Mouse (Mus musculus): ENCODE measurements around the gene Hist1h2ab. TPM values are rescaled to one million over a fixed set of nuclear protein-coding genes. Genes with fewer than 3 reads are reported as not detected.
"Not testable (repeated sequence)": the region's sequence is repeated elsewhere in the genome, so short reads cannot be mapped to it uniquely, and the experiment has no call there.

Hist1h2ab gene
- total RNA-seq (2021), result 10 to 100 TPM; 67.6 to 81.2 TPM
- long read RNA-seq, experiment 1, result 0 reads
- long read RNA-seq, experiment 2, result 0 reads

DNA sequence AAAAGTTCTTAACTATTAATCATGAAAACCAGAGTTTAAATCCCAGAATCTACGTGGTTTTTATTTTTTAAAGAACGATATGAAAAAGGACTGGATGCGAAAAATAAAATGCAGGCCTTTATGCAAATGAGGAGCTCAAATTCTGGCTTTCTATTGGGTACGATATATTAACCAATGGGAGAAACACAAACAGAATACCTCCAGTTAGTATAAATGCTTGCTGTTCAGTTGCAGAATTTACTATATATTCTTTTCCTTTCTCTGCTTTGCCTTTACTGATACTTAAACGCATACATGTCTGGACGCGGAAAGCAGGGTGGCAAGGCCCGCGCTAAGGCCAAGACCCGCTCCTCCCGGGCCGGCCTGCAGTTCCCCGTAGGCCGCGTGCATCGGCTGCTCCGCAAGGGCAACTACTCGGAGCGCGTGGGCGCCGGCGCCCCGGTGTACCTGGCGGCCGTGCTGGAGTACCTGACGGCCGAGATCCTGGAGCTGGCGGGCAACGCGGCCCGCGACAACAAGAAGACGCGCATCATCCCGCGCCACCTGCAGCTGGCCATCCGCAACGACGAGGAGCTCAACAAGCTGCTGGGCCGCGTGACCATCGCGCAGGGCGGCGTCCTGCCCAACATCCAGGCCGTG, at the start of gene Hist1h2ab:
Gene Hist1h2ab, plus strand, starts transcription at position 288 of the 639 bp plus-strand sequence.
- DNase-seq; intact Hi-C loops (cut with DNase I; ENCODE audit: low total_unique reads): not testable (repeated sequence)

DNA sequence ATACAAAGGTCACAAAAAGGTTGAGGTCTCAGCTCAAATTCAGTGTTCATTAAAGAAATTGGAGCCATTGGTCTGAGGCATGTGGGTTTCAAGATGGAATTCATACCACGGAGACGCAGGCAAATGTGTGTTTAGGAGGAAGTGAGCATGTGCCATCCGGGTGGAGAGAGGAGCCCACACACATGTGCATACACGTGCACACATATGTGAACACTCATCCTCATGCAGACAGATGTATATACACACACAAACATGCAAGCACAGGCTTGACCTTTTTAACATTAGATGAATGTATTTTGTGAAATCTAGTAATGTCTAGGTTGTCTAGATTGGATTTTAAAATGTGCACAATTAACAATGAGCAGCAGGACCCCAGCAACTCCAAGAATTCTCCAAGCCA, 48.7 kb upstream of the Hist1h2ab start:
- intact Hi-C loops (cut with DNase I; ENCODE audit: low total_unique reads), result no loop called here

DNA sequence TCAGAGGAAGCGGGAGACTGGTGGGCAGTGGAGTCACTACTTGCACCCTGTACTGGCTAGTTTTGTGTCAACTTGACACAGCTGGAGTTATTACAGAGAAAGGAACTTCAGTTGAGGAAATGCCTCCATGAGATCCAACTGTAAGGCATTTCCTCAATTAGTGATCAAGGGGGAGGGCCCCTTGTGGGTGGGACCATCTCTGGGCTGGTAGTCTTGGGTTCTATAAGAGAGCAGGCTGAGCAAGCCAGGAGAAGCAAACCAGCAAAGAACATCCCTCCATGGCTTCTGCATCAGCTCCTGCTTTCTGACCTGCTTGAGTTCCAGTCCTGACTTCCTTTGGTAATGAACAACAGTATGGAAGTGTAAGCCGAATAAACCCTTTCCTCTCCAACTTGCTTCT, 48.1 kb upstream of the Hist1h2ab start:
- DNase-seq; intact Hi-C loops (cut with DNase I; ENCODE audit: low total_unique reads): not testable (repeated sequence)

More for the DNA sequence above, 48.7 kb upstream of the Hist1h2ab start:
- no peak for DNase-seq

DNA sequence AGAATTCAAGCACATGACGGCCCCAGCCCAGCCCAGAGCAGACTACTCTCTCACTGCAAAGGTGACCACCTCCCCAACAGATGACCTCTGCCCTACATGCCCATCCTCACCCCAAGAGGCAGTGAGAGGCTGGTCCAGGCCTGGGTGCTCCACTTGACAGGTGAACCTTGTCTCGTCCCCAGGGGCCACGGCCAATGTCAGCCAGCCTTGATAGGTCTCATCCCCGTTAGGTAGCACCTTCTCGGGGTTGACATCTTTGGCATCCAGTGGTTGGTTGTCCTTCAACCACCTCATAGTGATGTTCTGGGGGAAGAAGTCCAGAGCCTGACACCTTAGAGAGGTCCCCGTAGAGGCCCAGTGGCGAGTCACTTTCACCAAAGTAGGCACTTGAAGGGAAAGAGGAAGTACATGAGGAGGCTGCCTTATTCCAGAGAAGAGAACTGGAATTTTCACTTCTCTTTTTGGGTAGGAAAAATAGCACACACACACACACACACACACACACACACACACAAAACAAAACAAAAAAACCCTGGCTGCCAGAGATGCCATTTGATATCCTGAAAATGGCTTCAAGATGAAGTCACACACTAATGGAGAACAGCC, 45.1 kb upstream of the Hist1h2ab start:
- intact Hi-C loops (cut with DNase I; ENCODE audit: low total_unique reads), result no loop called here
- no peak for DNase-seq

DNA sequence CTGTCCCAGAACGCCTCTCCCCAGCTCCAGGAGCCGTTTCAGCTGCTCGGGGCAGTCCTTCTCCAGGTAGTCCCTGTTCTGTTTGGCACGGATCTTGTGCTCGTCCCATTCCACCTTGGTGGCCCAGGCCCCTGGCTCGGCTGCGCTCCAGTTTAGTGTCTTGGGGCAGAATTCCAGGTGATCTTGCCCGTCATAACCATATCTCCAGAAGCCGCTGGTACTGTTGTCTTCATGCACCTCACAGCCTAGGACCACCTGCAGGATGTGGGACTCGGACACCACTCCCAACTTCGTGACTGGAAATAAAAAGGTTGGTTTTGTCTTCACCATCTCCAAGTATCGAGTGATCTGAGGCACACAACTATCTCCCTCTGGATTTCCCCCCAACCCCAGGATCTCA, 44.2 kb upstream of the Hist1h2ab start:
- no peak for DNase-seq
- intact Hi-C loops (cut with DNase I; ENCODE audit: low total_unique reads), result no loop called here

DNA sequence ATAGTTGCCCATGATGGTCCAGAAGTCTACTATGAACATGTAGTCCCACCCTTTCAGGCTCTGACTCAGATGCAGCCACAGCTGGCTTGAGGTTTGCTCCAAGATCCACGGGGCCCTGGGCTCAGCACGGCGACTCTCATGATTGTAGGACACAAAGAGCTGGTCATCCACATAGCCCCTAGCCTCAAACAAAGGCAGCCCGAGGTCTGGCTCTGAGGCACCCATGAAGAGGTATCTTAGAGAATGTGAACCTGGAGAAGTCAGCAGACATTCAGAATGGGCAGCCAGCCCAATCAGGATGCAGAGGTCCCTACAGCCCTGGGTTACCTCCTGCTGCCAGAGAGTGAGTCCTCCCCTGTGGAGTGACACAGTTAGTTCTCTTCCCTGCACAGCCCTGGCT, 42.9 kb upstream of the Hist1h2ab start:
- intact Hi-C loops (cut with DNase I; ENCODE audit: low total_unique reads), result no loop called here
- DNase-seq, result no peak

DNA sequence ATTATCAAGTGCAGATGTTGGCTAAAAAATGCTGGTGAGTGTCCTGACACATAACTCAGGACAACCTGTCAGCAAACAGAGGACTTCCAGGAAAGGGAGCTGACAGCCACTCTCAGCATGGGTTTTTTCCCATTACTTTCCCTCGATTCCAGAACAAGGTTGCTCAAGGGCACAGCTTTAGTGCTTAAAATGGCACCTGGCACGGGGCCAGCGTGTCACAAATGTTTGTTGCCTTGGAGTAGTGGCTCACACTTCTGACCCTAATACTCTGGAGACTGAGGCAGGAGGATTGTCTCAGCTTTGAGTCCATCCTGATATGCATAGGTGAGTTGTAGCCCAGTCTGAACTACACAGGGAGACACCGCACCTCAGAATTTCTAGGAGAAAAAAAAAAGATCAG, 42.3 kb upstream of the Hist1h2ab start:
- no peak for DNase-seq
- intact Hi-C loops (cut with DNase I; ENCODE audit: low total_unique reads), result no loop called here

DNA sequence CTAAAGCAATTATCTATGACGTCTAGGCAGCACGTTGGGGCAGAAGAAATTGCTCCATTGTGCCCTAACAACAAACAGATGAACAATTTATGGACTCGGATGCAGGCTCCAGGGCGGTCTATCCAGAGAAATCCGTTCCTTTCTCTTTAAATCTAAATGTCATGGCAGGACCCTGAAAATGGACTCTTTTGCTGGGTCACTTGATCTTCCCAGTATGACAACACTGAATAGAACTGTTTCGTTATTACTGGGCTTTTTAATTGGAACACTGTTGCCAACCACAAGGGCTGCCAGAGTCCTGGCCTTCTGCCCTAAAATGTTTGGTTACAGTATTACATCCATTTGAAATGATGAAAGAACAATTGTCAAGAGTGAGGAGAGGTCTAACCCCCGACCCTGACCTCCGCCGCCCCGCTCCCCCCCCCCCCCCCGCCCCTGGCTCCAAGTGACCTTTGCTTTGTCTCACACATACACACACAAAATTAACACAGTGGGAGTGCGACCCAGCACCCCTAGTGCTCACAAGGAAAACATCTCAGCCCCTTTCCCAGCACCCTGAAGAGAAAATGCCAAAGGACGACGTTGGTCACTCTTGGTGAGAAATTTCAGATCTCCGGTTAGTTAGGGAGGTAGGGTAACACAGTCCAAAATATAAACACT, 41.1 kb upstream of the Hist1h2ab start:
- no peak for DNase-seq
- intact Hi-C loops (cut with DNase I; ENCODE audit: low total_unique reads), result no loop called here

DNA sequence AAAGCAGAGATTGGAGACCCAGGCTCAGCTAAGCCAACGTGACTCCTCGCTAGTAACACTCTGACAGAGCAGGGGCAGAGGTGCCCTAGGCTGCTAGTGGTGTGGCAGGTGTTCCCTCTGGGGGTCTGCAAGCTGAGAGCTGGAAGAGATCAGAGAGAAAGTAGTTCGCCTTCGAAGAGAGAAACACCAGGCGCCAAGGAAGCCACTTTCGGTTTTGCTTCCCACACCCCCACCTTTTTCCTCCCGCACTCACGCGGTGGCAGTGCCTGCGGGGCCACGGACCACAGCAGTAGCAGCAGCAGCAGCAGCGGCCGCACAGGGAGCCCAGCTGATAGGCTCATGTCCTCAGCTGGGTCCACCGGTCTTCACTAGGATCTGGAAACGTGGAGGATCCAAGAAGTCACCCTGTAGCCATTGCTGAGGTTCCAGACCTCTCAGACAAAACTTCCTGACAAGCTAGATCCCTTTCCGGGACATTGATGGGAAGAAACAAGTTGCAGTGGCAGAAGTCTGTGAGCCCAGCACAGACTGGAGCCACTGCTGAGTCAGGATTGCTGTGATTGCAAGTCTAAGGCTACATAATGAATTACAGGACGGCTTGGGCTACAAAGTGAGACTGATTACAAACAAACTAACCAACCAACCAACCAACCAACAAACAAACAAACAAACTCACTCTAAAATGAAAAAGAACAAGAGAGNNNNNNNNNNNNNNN, 40.4 kb upstream of the Hist1h2ab start, which contains the start of gene Hfe:
Gene Hfe, minus strand, starts transcription at position 481 of the 716 bp plus-strand sequence.
- peak; percentile 43 for DNase-seq
- intact Hi-C loops (cut with DNase I; ENCODE audit: low total_unique reads), result no loop called here

DNA sequence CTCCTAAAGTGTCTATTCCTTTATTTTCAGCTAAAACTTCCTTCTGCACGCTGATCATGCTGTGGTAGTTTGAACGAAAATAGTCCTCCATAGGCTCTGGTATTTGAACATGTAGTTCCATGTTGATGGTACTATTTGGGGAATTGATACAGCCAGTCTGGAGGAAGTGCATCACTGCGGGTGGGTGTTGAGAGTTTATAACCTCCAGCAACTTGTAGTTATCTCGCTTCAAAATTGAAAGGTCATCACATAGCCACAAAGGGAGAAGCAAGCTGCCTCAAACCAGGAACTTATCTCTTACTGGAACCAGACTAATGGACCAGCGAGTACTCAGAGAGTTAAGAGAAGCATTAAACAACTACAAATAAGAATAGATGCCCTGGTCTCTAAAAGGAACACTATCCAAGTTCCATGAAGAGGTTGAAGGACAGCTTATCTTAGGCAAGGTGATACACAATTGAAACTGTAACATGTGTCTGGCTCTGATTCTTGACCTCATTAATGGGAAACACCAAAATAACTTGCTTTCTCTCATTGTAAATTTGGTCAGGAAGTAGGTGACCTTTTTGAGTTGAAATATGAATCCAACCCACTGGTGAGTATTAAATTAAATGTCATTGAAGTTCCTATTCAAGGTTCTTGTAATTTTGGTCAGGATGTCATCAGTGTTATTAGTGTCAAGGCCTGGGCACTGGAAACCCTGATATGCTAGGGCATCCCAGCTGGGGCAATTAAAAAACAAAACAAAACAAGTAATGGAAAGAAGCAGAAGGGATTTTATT, 34.5 kb upstream of the Hist1h2ab start:
- DNase-seq, result no peak
- intact Hi-C loops (cut with DNase I; ENCODE audit: low total_unique reads), result no loop called here

DNA sequence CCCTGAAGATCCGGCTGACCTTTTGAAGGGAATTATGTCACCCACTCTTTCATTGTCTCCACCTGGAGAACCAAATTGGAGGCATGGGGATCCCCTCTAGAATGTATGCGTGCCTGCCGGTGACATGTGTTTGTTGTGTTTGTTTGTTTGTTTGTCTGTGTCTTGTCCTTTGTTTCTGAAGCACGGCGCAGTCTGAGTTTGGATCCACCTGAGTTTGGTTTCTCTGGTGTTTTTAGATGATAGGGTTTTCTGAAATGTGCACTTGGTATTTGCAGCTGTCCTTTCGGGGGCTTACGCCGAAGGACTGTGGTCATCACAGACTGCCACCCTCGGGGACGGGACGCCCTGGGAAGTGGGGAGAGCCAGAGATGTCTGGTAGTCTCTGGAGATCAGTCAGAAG, 33.8 kb upstream of the Hist1h2ab start:
- intact Hi-C loops (cut with DNase I; ENCODE audit: low total_unique reads), result no loop called here
- DNase-seq, result no peak

DNA sequence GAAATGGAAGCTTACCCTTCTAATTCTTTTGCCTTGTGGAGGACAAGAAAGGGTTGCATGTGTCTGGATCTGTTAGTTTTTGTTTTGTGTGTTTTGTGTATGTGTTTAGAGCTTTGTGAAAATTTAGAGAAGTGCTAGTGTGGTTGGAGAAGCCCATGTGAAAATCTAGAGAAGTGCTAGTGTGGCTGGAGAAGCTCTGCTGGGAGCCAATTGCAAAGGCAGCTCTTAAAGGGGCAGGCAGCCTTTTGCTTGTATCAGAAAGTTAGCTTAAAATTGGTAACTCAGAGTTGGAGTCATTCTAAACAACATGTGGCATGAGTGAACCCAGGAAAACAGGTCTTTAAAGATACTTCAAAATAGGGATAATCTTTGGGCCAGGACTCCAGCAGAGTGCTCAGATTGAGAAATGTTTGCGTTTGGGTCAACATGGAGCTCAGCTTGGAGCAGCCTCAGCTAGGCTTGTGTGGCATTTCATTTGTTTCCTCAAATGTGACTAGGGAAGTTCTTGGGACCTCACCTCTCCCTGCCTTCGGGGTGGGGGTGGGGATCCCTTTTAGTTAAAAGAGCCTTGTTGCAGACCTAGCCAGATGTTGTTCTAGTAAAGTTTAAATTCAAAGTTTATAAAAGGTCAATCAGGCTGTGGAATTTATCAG, 33.2 kb upstream of the Hist1h2ab start:
- intact Hi-C loops (cut with DNase I; ENCODE audit: low total_unique reads), result not testable (repeated sequence)

DNA sequence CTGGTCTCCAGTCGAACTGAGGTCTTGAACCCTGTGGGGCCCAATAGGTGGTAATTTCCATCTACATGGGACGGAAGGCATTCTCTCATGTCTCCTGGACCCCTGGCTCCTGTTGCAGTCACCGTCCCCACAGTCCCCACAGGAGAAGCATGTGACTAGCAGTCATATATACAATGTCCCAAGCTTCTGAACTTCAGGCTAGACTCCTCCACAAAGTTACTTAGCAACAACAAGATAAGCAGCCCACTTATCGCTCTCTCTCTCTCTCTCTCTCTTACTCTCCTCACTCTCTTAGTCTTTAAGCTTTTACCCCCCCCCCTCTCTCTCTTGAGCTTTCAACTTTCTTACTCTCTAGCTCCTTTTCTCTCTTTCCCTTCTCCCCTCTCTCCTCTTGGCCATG, 26.7 kb upstream of the Hist1h2ab start:
- no peak for DNase-seq
- intact Hi-C loops (cut with DNase I; ENCODE audit: low total_unique reads), result no loop called here

More for the DNA sequence above, 33.2 kb upstream of the Hist1h2ab start:
- DNase-seq, result not testable (repeated sequence)

DNA sequence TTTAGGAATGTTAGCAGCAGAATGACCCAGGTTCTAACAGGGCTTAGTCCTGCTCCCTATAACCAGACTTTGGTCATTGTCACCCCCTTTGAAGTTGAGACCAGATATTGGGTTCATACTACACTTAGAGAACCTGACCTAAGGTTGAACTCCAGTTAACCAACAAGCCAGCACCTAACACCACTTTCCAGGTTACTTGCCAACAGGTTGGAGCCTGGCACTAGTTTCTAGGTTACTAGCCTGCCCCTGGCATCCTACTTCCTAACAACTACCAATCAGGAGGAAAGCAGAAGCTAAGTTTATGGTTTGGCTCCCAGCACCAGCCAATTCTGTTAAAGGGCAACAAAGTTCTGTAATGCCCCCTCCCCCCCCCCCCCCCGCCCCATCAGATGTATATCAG, 25.7 kb upstream of the Hist1h2ab start:
- intact Hi-C loops (cut with DNase I; ENCODE audit: low total_unique reads), result no loop called here
- DNase-seq, result no peak

DNA sequence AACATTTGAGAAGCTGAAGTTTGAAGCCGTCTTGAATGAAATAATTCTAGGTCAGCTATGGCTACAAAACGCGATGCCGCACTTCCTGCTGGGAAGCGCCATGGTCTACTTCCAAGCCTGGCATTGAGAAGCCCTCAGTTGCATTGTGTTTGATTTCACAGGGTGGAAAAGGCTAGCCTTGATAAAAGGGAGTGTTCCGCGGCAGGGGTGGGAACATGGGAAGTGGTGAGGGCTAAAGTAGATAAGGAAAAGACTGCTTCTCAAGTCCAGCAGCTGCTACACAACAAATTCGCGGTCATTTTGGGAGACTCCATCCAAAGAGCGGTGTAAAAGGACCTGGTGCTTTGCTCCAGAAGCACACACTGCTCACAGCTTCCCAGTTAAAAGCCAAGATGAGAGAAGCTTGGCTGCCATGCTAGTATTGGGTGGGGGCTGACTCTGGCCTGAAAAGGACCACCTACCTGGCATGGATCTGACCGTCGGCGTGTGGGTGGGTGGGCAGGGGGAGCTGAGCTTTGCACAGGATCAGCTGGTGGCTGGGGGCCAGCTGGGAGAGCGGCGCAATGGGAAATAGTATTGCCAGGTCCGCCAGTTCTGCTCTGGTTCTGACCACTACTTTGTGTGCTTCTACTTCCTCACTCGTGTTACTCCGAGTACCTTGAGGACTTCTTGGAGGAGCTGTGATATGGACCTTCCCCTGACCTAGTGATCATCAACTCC, 22.3 kb upstream of the Hist1h2ab start:
- intact Hi-C loops (cut with DNase I; ENCODE audit: low total_unique reads), result no loop called here
- DNase-seq, result no peak

DNA sequence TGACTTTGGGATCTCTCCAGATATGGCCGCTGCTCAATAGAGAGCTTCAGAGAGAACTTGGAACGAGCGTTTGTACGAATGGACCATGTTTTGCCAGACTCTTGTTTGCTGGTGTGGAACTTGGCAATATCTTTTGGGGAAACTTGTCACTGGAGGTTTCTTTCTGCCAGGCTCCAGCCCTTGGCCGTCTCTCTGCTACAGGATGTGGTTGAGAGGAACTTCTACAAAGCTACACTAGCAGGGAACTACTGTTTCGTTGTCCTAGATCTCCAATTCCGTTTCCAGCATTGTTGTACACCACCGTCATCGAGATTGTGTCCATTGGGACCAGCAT, 21.8 kb upstream of the Hist1h2ab start:
- no peak for DNase-seq
- intact Hi-C loops (cut with DNase I; ENCODE audit: low total_unique reads), result no loop called here

DNA sequence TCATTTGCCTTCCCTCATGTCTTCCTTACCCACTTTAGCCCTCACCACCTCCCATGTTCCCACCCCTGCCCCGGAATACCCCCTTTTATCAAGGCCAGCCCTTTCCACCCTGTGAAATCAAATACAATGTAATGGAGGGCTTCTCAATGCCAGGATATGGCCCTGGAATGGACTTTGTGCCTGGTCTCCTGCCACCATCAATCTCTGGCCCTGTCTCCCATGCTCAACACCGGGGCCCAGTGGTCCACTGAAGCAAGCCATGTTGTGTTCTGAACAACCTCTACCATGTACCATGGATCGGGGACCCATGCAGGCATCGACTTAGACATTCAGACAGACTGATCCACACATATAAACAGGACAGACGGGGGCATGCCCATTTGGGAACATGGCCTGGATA, 21.2 kb upstream of the Hist1h2ab start:
- intact Hi-C loops (cut with DNase I; ENCODE audit: low total_unique reads), result no loop called here
- DNase-seq, result no peak

DNA sequence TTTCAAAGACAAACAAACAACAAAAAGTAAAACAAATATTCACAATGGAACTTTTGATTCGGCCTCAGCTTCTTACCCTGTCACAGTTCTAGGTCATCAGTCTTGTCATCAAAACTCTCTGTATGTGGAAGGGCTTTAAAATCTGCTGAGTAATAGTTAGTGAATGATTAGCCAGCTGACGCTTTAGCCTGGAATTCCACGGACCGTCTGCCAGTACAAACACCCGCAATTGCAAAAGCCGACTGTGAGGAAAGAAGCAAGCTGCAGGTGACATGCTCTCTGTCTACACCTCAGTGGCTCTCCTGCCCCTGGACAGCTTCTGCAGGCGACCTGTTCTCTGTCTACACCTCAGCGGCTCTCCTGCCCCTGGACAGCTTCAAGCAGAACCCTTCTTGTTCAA, 20.4 kb upstream of the Hist1h2ab start:
- no peak for DNase-seq
- intact Hi-C loops (cut with DNase I; ENCODE audit: low total_unique reads), result no loop called here
